Mouse (Mus musculus) lung, postnatal 0 days (tissue): ENCODE results near the gene B230307C23Rik. TPM values are rescaled to one million over a fixed set of nuclear protein-coding genes. Genes with fewer than 3 reads are reported as not detected.

Experiments
- ATAC-seq: fragments of 200-750 bp; cut with Nextera tagmentation; 2 replicates; pipeline ENCODE4 v1.8.0; 2017; ENCODE audit warnings: moderate library complexity
- DNase-seq: peaks from one replicate; pipeline ENCODE4 v3.0.0-alpha.2; 2016; ENCODE audit warnings: low spot score
- H3K27ac ChIP-seq: fragments of 300-500 bp; sonication (generic); 2 replicates; pipeline ENCODE4 v1.5.1; 2014; ENCODE audit warnings: antibody characterized with exemption, mild to moderate bottlenecking, low read length, mixed read lengths
- H3K27me3 ChIP-seq: fragments of 300-500 bp; sonication (generic); replicated peaks from 2 replicates; pipeline ENCODE4 v1.6.1; 2014; ENCODE audit warnings: low read length, mixed read lengths; ENCODE audit not compliant: insufficient read depth
- H3K36me3 ChIP-seq: fragments of 300-500 bp; sonication (generic); 2 replicates; pipeline ENCODE4 v1.6.1; 2014; ENCODE audit warnings: low read length, mixed read lengths; ENCODE audit not compliant: insufficient read depth
- H3K4me1 ChIP-seq: fragments of 300-500 bp; sonication (generic); 2 replicates; pipeline ENCODE4 v1.6.1; 2014; ENCODE audit warnings: antibody characterized with exemption, low read depth, low read length, mixed read lengths; ENCODE audit not compliant: insufficient read depth
- H3K4me2 ChIP-seq: fragments of 300-500 bp; sonication (generic); replicated peaks from 2 replicates; pipeline ENCODE4 v1.6.1; 2014; ENCODE audit warnings: low read depth, mild to moderate bottlenecking, low read length, moderate library complexity, mixed read lengths
- H3K4me3 ChIP-seq: fragments of 300-500 bp; sonication (generic); 2 replicates; pipeline ENCODE4 v1.5.1; 2014; ENCODE audit warnings: low read depth, low read length
- H3K9ac ChIP-seq: fragments of 300-500 bp; sonication (generic); replicated peaks from 2 replicates; pipeline ENCODE4 v1.6.1; 2014; ENCODE audit warnings: low read depth, mild to moderate bottlenecking
- H3K9me3 ChIP-seq: fragments of 300-500 bp; sonication (generic); 2 replicates; pipeline ENCODE4 v1.6.1; 2016; ENCODE audit warnings: low read length, mixed read lengths
- CTCF ChIP-seq: IDR thresholded peaks from 2 replicates; pipeline ENCODE4 v1.5.1; 2016; ENCODE audit warnings: antibody characterized with exemption, mild to moderate bottlenecking
- EP300 ChIP-seq: IDR thresholded peaks from 2 replicates; pipeline ENCODE4 v1.6.1; 2016; ENCODE audit warnings: antibody characterized with exemption, mild to moderate bottlenecking, control low read depth
- WGBS: fragments of 180-500 bp; shearing (Covaris S2); extraction: QIAGEN DNeasy Blood & Tissue Kit; methylation state at CpG from one replicate; pipeline ENCODE4 v1.1.7; 2014; 5-methylcytosine and 5-hydroxymethylcytosine counted together
- polyA plus RNA-seq: library from polyadenylated mRNA; unstranded; fragments of >200 nt; fragmentation: Nextera tagmentation; extraction: Ambion mirVana; gene quantifications from 2 replicates; pipeline ENCODE4 v1.2.1, GENCODE M21; 2015

The B230307C23Rik gene
- polyA plus RNA-seq, result 19.4 and 19.8 TPM in 2 replicates

- peak; percentile 98 for ATAC-seq
- Histone ChIP-seq H3K27ac (peak within 1 kb of the TSS; percentile 85), H3K4me2 (peak within 1 kb of the TSS; percentile 53), H3K4me3 (peak within 1 kb of the TSS; percentile 52), H3K36me3 (no peaks in the 10 kb centered on the region), H3K4me1 (peaks cover 5% of the 10 kb centered on the region; the same call in 1 of the 2 replicates), H3K9ac (peak within 1 kb of the TSS; percentile 43; the same call in 1 of the 2 replicates), H3K27me3 (no peaks in the 10 kb centered on the region), H3K9me3 (no peaks in the 10 kb centered on the region)
- TF ChIP-seq CTCF (no peak), EP300 (no peak)
- WGBS, result 2% methylated on average over 22 of the region's 22 CpGs
- DNase-seq, result peak; percentile 96
These were observed at the start of gene B230307C23Rik for GRCm38 (mm10) chr16:97996616-97997382. TSS of gene B230307C23Rik (plus strand) at chr16:97997315.

- 80% methylated on average over 4 of the region's 4 CpGs for WGBS
- TF ChIP-seq EP300, result no peak
- TF ChIP-seq CTCF, result no peak
- H3K36me3 ChIP-seq, result peaks cover 29% of the 10 kb centered on the region
These were observed 48.3 kb upstream of the B230307C23Rik start for GRCm38 (mm10) chr16:97948836-97949235.

GRCm38 (mm10) chr16:97950061-97950460, 47.1 kb upstream of the B230307C23Rik start:
- no peak overlapping the region for H3K4me2 ChIP-seq
- H3K27ac ChIP-seq, result no peak overlapping the region
- DNase-seq (no peak), ATAC-seq (no peak)
- no peaks in the 10 kb centered on the region for H3K9me3 ChIP-seq
- 92% methylated on average over 8 of the region's 8 CpGs for WGBS
- TF ChIP-seq CTCF, result no peak
- TF ChIP-seq EP300, result no peak
- H3K36me3 ChIP-seq, result peaks cover 29% of the 10 kb centered on the region
- no peak overlapping the region for H3K9ac ChIP-seq
- H3K4me3 ChIP-seq, result no peak overlapping the region
- H3K27me3 ChIP-seq, result no peaks in the 10 kb centered on the region
- no peaks in the 10 kb centered on the region for H3K4me1 ChIP-seq

More at GRCm38 (mm10) chr16:97948836-97949235, 48.3 kb upstream of the B230307C23Rik start:
- no peak for DNase-seq
- Histone ChIP-seq H3K4me3 (no peak overlapping the region), H3K4me1 (no peaks in the 10 kb centered on the region), H3K4me2 (no peak overlapping the region), H3K9me3 (no peaks in the 10 kb centered on the region), H3K9ac (no peak overlapping the region), H3K27ac (no peak overlapping the region), H3K27me3 (no peaks in the 10 kb centered on the region)
- no peak for ATAC-seq

- Histone ChIP-seq H3K27ac (no peak overlapping the region), H3K4me1 (no peaks in the 10 kb centered on the region), H3K9ac (no peak overlapping the region), H3K36me3 (peaks cover 36% of the 10 kb centered on the region), H3K4me3 (no peak overlapping the region), H3K27me3 (no peaks in the 10 kb centered on the region), H3K4me2 (no peak overlapping the region), H3K9me3 (no peaks in the 10 kb centered on the region)
- DNase-seq (no peak), ATAC-seq (no peak)
- 92% methylated on average over 4 of the region's 4 CpGs for WGBS
- TF ChIP-seq CTCF (no peak), EP300 (no peak)
These were observed 44.7 kb upstream of the B230307C23Rik start for GRCm38 (mm10) chr16:97952371-97952770.

- ATAC-seq, result no peak
- H3K4me1 ChIP-seq, result no peaks in the 10 kb centered on the region
- H3K36me3 ChIP-seq, result peaks cover 36% of the 10 kb centered on the region
- H3K27ac ChIP-seq, result no peak overlapping the region
- no peak overlapping the region for H3K4me3 ChIP-seq
- no peaks in the 10 kb centered on the region for H3K9me3 ChIP-seq
- no peaks in the 10 kb centered on the region for H3K27me3 ChIP-seq
- H3K4me2 ChIP-seq, result no peak overlapping the region
- no peak for TF ChIP-seq EP300
- TF ChIP-seq CTCF, result no peak
- DNase-seq, result no peak
- H3K9ac ChIP-seq, result no peak overlapping the region
- WGBS, result 82% methylated on average over 9 of the region's 9 CpGs
These were observed 44.3 kb upstream of the B230307C23Rik start for GRCm38 (mm10) chr16:97952801-97953200.

GRCm38 (mm10) chr16:97953300-97953699, 43.8 kb upstream of the B230307C23Rik start:
- ATAC-seq (no peak), DNase-seq (no peak)
- no peaks in the 10 kb centered on the region for H3K4me1 ChIP-seq
- TF ChIP-seq CTCF (no peak), EP300 (no peak)
- no peak overlapping the region for H3K9ac ChIP-seq
- H3K4me2 ChIP-seq, result no peak overlapping the region
- no peak overlapping the region for H3K27ac ChIP-seq
- no peak overlapping the region for H3K4me3 ChIP-seq
- 62% methylated on average over 2 of the region's 2 CpGs for WGBS
- no peaks in the 10 kb centered on the region for H3K9me3 ChIP-seq
- no peaks in the 10 kb centered on the region for H3K27me3 ChIP-seq
- H3K36me3 ChIP-seq, result peaks cover 36% of the 10 kb centered on the region
